Mouse (Mus musculus): ENCODE measurements around the gene Trmt44.

DNA sequence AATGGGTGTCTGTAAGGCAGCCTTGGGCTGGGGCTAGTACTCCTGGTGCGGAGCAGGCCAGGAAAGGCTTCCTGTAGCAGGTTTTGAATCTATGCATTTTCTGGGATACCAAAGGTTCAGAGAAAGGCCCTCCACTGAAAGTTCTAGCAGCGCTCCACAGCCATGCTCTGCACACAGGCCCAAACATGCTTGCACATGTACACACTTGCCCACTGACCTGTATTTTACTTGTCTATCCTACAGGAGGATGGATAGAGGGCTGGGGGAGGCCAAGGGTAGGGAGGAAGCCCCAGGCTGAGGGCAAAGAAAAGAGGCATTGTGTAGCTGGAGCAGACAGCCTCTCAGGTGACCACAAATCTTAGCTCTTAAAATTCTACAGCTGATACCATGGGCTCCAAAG lies 50.5 kb downstream of the Trmt44 start:
- TF ChIP-seq CTCF (IDR thresholded peaks at IDR 0.05; ENCODE audit: borderline replicate concordance, insufficient read depth, low read depth, low read length) (no peak), POLR2A (IDR thresholded peaks at IDR 0.05; ENCODE audit: borderline replicate concordance, insufficient read depth, low read length) (no peak)

Data from cerebellum, adult 2 months (tissue).